Mouse (Mus musculus) megakaryocyte progenitor cell, adult 5-6 weeks (primary cell): ENCODE measurements around the gene Majin. TPM values are rescaled to one million over a fixed set of nuclear protein-coding genes. Genes with fewer than 3 reads are reported as not detected.

Source experiments
- ATAC-seq: replicated peaks from 2 replicates; pipeline ENCODE4 v1.8.0; 2016; ENCODE audit warnings: mild to moderate bottlenecking, moderate TSS enrichment, inconsistent platforms; ENCODE audit not compliant: poor library complexity
- total RNA-seq, 2 experiments: library from RNA; stranded (forward) in 1 of 2; stranded (reverse) in 1 of 2; fragments of 157-497, 149-512 nt in 1 of 2; fragments of 200-1000 nt in 1 of 2; gene quantifications; 2 replicates each; pipeline versions ENCODE4 v1.2.3 to v1.2.4; 2015 to 2017

Gene Majin
- total RNA-seq, 2 experiments from 2014 or later = not detected

DNA sequence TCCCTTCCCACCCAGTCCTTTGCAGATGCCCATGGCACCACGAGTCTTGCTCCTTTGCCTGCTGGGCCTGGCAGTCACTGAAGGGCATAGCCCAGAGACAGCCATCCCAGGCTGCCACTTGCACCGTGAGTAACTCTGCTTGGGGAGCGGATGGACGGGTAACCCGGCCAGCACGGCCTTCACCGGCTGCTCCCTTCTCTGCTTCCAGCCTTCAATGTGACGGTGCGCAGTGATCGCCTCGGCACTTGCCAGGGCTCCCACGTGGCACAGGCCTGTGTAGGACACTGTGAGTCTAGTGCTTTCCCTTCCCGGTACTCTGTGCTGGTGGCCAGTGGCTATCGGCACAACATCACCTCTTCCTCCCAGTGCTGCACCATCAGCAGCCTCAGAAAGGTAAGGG lies 42.6 kb downstream of the Majin start:
- ATAC-seq = no peak

DNA sequence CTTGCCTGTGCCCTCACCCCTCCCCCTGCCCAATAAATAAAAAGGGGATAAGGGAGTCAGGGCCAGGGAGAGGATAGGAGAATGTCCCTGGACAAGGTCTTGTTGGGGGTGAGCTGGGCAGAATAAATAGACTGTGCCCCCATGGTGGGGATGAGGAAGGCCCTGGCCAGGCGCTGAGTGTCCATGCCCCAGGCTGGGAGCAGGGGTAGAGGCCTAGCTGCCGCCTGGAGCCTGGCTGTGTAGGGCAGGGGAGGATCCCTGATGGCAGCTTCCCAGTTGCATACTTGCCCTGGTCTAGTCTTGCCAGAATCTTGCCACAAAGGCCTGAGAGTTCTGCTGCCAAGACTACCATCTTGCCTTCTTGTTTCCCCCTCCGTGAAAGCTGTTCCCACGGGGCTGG lies 43.7 kb downstream of the Majin start:
- no peak for ATAC-seq

DNA sequence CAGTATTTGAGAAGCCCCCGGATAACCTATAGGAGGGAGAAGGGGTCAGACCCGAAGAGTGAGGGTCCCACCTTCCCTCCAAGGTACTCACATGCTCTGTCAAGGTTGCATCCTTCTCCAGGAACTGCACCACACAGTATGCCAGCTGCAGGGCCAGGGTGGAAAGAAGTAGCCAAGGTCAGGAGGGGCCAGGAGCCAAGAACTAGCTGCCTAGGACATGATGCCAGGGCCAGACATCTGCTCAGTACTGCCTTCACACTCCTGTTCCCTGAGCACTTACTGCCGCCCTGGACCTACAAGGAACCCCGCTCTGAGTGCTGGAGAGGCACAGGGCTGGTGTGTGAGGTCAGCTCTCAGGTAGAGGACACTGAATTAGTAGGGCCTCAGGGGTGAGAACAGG lies 46.2 kb downstream of the Majin start:
- no peak for ATAC-seq

DNA sequence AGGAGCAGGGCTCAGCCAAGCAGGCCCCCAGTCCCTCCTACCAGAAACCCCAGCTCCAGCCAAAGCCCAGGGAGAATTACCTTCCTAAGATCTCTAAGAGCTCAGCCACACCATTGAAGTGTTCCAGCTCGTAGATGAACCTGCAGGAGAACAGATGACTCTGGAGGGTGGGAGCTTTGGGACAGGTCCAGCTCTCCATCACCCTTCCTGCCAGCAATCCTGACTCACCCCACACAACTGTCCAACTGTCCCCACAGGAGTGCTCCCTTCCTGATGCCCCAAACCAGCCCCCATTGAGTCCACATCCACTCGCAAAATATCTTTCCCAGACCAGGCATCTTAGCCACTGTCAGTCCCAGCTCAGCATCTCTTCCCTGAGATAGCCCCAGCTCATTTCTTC lies 46.8 kb downstream of the Majin start:
- no peak for ATAC-seq

DNA sequence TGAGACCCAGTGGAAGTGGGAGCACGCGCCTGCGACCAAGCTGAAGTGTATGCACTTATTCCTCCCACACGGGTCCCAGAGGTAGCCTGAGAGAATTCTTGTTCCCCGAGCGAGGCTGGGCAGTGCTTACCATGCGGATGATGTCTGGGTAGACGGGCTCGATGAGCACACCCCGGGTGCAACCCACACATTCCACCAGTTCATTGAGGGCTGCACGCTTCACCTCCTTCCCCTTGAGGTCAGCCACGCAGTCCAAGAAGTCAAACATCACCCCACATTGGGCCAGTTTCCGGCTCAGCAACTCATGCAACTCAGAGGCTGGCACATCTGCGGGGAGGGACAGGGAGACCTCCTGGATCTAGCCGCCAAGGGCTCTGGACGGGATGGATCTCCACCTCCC lies 49.5 kb downstream of the Majin start:
- no peak for ATAC-seq

DNA sequence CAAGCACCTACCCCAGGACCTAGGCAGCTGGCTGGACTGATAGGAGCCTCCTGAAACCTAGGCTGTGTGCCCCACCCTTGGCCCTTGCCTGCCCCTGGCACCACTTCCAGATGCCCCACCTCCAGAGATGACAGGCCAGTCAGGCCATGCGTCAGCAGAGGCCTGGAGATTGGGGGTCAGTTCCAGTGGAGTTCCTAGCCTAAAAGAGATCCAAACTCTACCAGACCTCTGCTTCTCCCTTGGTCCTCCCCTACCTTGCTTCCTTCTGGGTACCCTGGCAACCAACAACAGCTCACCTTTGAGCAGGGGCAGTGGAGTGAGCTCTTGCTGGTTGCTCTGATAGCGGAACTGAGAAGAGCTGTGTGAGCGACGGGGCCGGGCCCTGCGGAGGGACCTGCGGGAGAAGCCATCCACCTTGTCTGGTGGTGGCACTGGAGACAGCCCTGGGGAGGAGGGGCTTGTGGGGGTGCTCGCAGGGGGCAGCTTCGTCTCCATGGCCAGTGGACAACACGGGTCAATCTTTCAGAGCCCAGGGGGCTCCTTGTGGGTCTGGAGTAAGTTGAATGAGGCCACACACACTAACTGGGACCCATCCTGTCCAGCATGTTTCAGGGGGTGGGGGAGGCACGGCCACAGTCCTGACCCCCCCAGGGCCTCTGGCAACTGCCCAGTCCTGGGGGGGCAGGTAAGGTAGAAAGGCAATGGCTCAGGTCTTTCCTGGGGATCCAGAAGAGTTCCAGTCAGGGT lies 50.3 kb downstream of the Majin start:
- peak; percentile 51 for ATAC-seq

DNA sequence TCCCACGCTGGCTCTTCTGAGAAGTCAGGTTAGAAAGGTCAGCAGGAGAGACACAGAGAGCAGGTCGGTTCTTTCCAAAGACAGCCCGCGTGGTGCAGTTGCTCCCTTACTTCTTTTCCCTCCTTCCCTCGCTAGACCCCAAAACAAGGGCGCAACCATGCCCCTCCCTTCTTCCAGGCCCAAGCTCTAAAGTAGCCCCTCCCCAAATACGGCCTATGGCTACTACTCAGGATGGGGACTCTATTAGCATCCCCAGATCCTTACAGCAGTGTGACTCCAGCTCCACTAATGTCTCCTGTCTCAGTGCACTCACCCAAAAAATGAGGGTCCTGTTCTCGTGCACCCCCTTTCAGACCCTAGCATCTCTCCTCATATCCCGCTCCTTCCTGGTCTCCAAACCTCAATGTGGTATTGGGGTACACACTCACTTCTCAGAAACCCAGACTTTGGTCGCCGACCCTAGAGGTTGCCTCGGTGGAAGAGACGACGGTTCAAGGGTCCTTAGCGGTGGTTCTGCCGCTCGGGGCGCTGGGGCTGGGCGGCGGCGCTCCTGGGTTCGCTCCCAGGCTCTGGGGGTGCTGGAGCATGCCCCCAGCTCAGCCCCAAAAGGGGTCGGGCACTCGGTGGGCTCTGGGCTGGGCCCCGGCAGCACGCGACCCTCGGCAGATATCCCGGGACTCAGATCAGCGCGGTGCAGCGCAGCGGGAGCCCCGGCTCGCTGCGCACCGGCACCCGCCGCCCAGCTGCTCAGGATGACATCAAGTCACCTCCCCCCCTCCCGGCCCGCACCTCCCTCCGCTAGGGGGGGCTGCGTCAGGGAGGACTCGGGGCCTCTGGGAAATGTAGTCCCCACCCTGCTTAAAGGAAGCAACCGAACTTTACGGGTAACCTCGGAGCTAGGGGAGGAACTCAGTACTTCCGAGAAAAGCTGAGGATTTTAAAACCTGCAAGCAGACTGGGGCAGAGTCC lies 51.2 kb downstream of the Majin start, which contains the start of gene Ppp2r5b:
Gene Ppp2r5b (minus strand): TSS at position 789 of the 969 bp plus-strand sequence.
- peak; percentile 83 for ATAC-seq

DNA sequence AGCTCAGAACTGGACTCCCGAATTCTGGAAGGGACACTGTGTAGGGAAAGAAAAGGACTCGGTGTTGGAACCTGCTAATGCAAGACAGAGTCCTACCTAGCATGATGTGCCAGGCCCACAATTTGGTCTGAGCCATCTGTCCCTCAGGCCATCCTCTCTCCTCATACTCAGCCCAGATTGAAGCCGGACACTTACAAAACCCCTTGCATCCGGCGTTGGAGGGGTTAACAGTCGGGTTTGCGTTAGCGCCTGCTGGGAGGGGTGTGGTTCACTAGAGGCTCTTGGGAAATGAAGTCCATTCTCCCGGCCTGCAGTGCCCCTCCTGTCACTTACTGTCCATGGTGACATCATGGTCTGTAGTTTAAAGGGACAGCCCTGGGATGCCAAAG lies 51.9 kb downstream of the Majin start:
- peak; percentile 85 for ATAC-seq

DNA sequence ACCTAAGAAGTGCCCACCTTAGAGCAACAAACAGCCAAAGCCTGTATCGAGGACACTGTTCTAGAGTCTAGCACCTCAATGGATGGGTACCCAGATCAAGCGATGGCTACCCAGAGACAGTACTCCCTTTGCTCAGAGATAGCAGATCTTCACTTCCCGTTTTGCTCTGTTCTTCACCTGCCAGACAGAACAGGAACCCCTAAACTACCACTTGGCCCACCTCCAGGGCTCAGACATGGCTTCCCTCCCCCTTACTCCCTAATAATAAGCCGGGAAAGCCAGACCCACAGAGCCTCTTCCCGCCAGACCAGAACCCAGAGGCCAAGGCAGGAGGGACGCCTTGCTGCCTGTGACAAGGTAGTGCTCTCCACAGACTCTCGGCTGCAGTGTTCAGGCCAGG lies 52.7 kb downstream of the Majin start:
- ATAC-seq = no peak

DNA sequence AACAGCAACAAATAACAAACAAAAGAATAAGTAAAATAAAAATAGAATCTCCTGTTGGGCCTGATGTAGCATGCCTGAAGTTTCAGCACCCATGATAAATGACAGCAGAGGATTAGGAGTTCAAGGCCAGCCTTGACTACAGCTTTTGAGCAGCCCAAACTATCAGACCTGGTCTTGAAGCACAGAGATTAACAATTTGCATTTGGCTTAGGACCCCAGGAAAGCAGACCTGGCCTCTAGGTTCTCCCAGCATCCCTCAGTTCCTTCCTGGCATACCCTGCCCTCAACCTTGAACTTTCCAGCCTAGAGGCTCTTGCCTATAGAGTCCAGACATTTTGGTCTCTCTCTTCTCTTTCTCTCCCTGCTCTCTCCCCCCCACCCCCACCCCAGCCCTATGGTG lies 54.6 kb downstream of the Majin start:
- no peak for ATAC-seq

DNA sequence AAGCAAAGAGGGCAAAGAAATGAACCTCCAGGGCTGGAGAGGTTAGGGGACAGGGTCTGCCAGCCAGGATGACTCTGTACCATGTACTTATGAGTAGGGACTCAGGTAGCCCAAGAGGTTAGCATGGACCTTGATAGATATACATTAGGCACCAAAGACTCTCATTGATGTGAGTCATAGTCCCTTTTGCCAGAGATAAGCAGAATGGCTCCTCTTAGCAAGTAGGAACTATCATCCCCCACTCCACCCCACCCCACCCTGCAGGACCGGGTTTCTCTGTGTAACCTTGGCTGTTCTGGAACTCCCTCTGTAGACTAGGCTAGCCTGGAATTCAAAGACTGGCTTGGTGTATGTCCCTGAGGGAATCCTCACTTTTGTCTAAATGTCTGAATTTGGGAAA lies 55.9 kb downstream of the Majin start:
- no peak for ATAC-seq

DNA sequence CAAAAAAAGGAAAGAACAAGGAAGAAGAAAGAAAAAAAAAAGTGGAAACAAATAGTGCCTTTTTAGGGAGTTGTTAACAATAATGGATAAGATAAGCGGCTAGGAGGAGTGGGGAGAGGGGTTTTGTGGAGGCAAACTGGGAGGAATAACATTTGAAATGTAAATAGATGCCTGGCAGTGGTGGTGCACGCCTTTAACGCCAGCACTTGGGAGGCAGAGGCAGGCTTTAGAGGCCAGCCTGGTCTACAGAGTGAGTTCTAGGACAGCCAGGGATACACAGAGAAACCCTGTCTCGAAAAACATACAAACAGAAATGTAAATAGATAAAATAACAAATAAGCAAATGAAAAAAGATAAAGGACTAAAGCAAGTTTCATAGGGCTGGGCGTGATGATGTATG lies 56.5 kb downstream of the Majin start:
- ATAC-seq = no peak

DNA sequence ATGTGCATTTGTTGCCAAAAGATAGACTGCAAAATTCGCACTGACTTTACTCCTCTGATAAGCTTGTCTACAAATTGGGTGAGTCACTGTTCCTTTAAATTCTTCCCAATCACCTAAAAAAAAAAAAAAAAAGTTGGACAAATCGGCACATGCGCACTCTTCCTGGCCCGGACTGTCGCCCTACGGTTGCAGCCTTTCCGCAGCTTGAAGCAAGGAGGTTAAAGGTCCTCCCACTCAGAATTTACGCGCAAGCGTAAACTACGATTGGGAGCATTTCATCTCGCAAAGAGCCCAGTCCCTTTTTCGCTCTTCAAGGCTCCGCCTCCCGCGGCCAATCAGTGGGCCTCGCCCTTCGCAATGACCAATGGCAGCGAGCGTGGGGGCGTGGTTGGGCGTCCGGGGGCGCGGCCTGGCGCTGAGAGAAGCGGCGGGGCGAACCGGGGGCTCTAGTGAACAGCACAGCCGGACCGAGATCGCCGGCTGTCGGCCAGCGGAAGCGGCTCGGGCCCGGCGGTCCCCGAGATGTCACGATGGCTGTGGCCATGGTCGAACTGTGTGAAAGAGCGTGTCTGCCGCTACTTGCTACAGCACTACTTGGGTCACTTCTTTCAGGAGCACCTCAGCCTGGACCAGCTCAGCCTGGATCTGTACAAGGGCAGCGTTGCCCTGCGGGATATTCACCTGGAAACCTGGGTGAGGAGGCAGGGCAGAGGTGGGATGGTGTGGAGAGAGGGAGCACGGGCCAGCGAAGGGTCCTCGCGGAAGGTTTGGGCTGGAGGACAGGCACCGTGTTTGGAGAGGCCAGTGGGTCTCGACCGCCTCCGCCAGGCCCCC lies 57.3 kb downstream of the Majin start, which contains the start of gene Atg2a:
Gene Atg2a (plus strand): TSS at position 395 of the 834 bp plus-strand sequence.
- ATAC-seq = peak; percentile 89

DNA sequence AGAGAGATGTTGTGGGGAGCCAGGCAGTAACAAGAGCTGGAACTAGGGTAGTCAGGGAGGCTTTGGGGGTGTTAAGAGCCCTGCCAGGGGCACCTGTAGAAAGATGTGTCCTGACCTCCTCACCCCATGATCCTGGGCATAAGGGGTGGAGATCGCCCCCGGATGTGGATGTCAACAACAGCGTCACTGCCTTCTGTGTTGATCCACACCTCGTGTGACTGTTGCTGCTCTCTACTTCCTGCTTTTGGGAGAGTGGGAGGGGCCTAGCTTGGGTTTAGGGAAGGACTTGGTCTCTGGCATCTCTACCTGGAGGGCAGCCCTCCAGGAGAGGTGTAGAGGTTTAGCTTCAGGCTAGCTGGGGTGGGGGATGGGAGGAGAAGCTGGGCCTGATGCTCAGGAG lies 58.1 kb downstream of the Majin start:
- peak; percentile 75 for ATAC-seq

DNA sequence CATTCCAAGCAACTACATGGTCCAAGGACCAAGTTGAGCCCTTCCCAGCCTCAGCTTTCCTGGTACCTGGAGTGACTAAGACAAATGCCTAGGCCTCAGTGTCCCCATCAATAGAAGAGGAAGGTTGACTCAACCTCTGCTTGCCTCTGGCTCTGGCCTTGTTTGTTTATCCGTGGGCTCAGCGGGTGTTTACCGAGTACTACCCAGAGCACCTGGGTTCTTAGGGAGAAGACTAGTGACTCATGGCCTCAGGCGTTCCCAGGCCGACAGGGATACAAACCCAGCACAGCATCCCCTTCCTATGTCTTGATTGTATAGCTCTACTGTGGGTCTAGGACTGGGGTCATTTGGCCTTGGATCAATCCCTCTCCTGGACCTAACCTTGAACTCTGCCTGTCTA lies 59.0 kb downstream of the Majin start:
- ATAC-seq = no peak

DNA sequence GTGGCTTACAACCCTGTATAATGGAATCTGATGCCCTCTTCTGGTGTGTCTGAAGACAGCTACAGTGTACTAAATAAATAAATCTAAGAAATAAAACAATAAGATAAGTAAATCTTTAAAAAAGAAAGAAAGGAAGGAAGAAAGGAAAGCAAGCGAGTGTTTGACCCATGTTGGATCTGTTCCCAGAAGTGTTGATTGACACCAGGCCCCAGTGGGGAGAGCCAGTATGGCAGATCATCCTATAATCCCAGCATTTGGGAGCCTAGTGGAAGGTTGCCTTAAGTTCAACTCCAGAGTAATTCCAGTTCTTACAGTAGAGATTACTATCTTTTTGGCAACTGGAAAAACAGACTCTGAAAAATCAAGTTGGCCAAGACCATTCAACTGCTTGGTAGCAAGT lies 61.6 kb downstream of the Majin start:
- no peak for ATAC-seq

DNA sequence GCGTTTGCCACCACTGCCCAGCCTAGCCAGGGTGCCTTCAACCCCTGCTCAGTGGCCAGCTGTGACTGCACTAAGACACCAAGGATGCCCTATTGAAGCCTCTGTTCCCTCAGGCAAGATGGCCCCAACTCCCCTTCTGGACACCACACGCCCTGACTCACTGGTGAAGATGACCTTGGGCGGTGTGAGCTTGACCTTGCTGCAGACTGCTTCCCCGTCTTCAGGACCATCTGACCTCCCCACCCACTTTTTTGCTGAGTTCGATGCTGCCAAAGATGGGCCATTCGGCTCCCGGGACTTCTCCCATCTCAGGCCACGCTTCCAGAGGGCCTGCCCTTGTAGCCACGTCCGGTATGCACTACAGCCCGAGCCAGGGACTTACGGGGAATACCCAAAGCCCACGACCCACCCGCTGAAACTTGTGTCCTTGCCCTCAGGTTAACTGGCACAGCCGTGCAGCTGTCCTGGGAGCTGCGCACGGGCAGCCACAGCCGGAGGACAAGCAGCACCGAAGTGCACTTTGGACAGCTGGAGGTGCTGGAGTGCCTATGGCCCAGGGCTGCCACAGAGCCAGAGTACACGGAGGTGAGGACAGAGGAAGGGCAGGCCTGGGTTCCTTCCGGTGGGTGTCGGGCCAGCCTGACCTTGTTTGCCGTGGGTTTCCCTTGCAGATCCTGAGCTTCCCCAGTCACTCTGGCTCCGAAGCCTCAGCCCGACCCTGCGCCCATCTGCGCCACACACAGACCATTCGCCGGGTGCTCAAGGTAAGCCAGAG lies 63.5 kb downstream of the Majin start:
- no peak for ATAC-seq

DNA sequence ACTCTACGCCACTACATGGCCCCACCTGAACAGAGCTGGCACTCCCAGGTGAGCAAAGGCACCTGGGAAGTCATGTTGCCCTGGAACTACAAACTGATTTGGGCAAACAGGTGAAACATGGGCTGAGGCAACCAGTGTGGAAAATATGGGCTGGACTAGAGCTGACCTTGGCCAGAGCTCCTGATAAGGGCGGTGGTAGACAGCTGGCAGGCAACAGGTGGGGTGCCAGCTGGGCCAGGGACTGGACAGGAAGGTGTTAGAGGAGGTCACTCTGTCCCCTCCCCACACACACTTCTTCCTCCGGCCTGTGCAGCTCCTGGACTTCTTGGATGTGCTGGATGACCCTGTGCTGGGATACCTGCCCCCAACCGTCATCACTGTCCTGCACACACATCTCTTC lies 68.8 kb downstream of the Majin start:
- ATAC-seq = no peak

DNA sequence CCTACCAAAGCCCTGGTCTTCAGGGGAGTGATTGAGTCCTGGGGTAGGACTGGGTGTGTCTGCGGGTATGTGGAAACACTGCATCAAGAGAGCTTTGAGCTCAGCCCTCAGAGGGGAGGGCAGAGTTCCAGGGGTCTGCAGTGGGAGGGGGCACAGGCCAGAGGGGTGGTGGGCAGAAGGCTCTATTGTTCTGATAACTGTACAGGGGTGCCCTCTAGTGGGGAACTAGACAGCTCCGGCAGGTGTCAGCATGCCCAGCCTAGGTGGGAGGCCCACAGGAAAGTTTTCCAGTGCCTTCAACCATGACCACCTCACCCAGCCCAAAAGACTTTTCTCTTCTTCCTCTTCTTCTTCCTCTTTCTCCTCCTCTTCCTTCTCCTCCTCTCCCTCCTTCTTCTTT lies 76.2 kb downstream of the Majin start:
- peak; percentile 37; the same call in 1 of the 2 replicates for ATAC-seq

DNA sequence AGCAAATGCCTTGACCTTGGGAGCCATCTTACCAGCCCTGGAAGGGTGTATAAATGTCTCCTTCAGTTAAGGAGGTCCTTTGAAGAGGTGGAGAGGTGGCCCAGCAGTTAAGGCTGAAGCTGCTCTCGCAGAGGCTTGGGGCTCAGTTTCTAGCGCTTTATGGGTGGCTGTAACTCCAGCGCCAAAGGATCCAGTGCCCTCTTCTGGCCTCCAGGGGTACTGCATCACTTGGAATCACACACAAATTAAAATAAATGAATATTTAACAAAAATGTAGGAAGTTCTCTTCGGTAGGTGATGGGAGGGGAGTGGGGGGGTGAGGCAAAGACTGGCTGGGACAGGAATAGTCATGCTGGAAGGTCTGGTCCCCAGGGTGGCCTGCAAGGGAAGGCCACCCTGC lies 76.8 kb downstream of the Majin start:
- ATAC-seq = no peak
